Mouse (Mus musculus) lung, postnatal 0 days (tissue): ENCODE data around the gene Nrf1.

ENCODE experiments used
- CTCF ChIP-seq: IDR thresholded peaks from 2 replicates; pipeline ENCODE4 v1.5.1; 2016; ENCODE audit warnings: antibody characterized with exemption, mild to moderate bottlenecking
- EP300 ChIP-seq: IDR thresholded peaks from 2 replicates; pipeline ENCODE4 v1.6.1; 2016; ENCODE audit warnings: antibody characterized with exemption, mild to moderate bottlenecking, control low read depth

GRCm38 (mm10) chr6:30048501-30049353 lies 939 bp downstream of the Nrf1 start:
- TF ChIP-seq CTCF (peak; percentile 48), EP300 (no peak)
